Mouse (Mus musculus): ENCODE results near the gene 2610028H24Rik. TPM values are rescaled to one million over a fixed set of nuclear protein-coding genes. Genes with fewer than 3 reads are reported as not detected.

2610028H24Rik gene
- polyA plus RNA-seq, 1 experiment from 2014 or later: not detected

- Histone ChIP-seq H3K27me3 (ENCODE audit: insufficient read depth, low read length) (no peaks in the 10 kb centered on the region), H3K9me3 (ENCODE audit: low read length) (no peaks in the 10 kb centered on the region), H3K9ac (replicated peaks) (no peak overlapping the region), H3K27ac (ENCODE audit: low read depth) (no peak overlapping the region), H3K36me3 (replicated peaks; ENCODE audit: insufficient read depth, low read length) (peaks cover 85% of the 10 kb centered on the region), H3K4me3 (ENCODE audit: low read depth, low read length) (no peak overlapping the region), H3K4me1 (ENCODE audit: insufficient read depth) (no peaks in the 10 kb centered on the region), H3K4me2 (ENCODE audit: low read depth, low read length) (no peak overlapping the region)
- WGBS (ENCODE audit: insufficient replicate concordance): 81% methylated on average over 6 of the region's 6 CpGs
- no peak for DNase-seq
- TF ChIP-seq EP300 (IDR thresholded peaks at IDR 0.05; ENCODE audit: low read depth) (no peak), CTCF (IDR thresholded peaks at IDR 0.05; ENCODE audit: low read depth) (no peak)
- no peak for ATAC-seq
Observed at GRCm38 (mm10) chr10:76481480-76481879, 32.6 kb downstream of the 2610028H24Rik start.

GRCm38 (mm10) chr10:76486302-76486701, 37.4 kb downstream of the 2610028H24Rik start:
- no peak for ATAC-seq
- no peak for DNase-seq
- Histone ChIP-seq H3K4me1 (ENCODE audit: insufficient read depth) (no peaks in the 10 kb centered on the region), H3K9ac (replicated peaks) (no peak overlapping the region), H3K9me3 (ENCODE audit: low read length) (no peaks in the 10 kb centered on the region), H3K36me3 (replicated peaks; ENCODE audit: insufficient read depth, low read length) (peaks cover 87% of the 10 kb centered on the region), H3K4me3 (ENCODE audit: low read depth, low read length) (no peak overlapping the region), H3K4me2 (ENCODE audit: low read depth, low read length) (no peak overlapping the region), H3K27me3 (ENCODE audit: insufficient read depth, low read length) (no peaks in the 10 kb centered on the region), H3K27ac (ENCODE audit: low read depth) (no peak overlapping the region)
- TF ChIP-seq EP300 (IDR thresholded peaks at IDR 0.05; ENCODE audit: low read depth) (no peak), CTCF (IDR thresholded peaks at IDR 0.05; ENCODE audit: low read depth) (no peak)
- 59% methylated on average over 2 of the region's 2 CpGs for WGBS (ENCODE audit: insufficient replicate concordance)

GRCm38 (mm10) chr10:76488265-76488664, 39.4 kb downstream of the 2610028H24Rik start:
- Histone ChIP-seq H3K27ac (ENCODE audit: low read depth) (0 out of 2 replicates have a peak overlapping the region, but pooled peaks have one; percentile 16), H3K4me3 (ENCODE audit: low read depth, low read length) (no peak overlapping the region), H3K36me3 (replicated peaks; ENCODE audit: insufficient read depth, low read length) (peaks cover 84% of the 10 kb centered on the region), H3K4me1 (ENCODE audit: insufficient read depth) (no peaks in the 10 kb centered on the region), H3K9ac (replicated peaks) (no peak overlapping the region), H3K4me2 (ENCODE audit: low read depth, low read length) (no peak overlapping the region), H3K27me3 (ENCODE audit: insufficient read depth, low read length) (no peaks in the 10 kb centered on the region), H3K9me3 (ENCODE audit: low read length) (no peaks in the 10 kb centered on the region)
- WGBS (ENCODE audit: insufficient replicate concordance): 42% methylated on average over 8 of the region's 8 CpGs
- TF ChIP-seq EP300 (IDR thresholded peaks at IDR 0.05; ENCODE audit: low read depth) (no peak), CTCF (IDR thresholded peaks at IDR 0.05; ENCODE audit: low read depth) (no peak)
- ATAC-seq (peak; percentile 58), DNase-seq (no peak)

GRCm38 (mm10) chr10:76489205-76489604, 40.3 kb downstream of the 2610028H24Rik start:
- H3K4me2 ChIP-seq (ENCODE audit: low read depth, low read length): no peak overlapping the region
- H3K4me1 ChIP-seq (ENCODE audit: insufficient read depth): no peaks in the 10 kb centered on the region
- no peak for TF ChIP-seq CTCF (IDR thresholded peaks at IDR 0.05; ENCODE audit: low read depth)
- TF ChIP-seq EP300 (IDR thresholded peaks at IDR 0.05; ENCODE audit: low read depth): no peak
- DNase-seq (no peak), ATAC-seq (no peak)
- no peak overlapping the region for H3K9ac ChIP-seq (replicated peaks)
- H3K9me3 ChIP-seq (ENCODE audit: low read length): no peaks in the 10 kb centered on the region
- H3K36me3 ChIP-seq (replicated peaks; ENCODE audit: insufficient read depth, low read length): peaks cover 84% of the 10 kb centered on the region
- H3K27me3 ChIP-seq (ENCODE audit: insufficient read depth, low read length): no peaks in the 10 kb centered on the region
- WGBS (ENCODE audit: insufficient replicate concordance): 66% methylated on average over 15 of the region's 15 CpGs
- H3K4me3 ChIP-seq (ENCODE audit: low read depth, low read length): no peak overlapping the region
- no peak overlapping the region for H3K27ac ChIP-seq (ENCODE audit: low read depth)

GRCm38 (mm10) chr10:76493527-76493926, 44.6 kb downstream of the 2610028H24Rik start:
- no peak for TF ChIP-seq EP300 (IDR thresholded peaks at IDR 0.05; ENCODE audit: low read depth)
- peak; percentile 21; the same call in 1 of the 2 replicates for TF ChIP-seq CTCF (IDR thresholded peaks at IDR 0.05; ENCODE audit: low read depth)
- WGBS (ENCODE audit: insufficient replicate concordance): 46% methylated on average over 1 of the region's 1 CpGs
- DNase-seq (no peak), ATAC-seq (peak; percentile 59)
- no peaks in the 10 kb centered on the region for H3K27me3 ChIP-seq (ENCODE audit: insufficient read depth, low read length)
- no peaks in the 10 kb centered on the region for H3K4me1 ChIP-seq (ENCODE audit: insufficient read depth)
- H3K27ac ChIP-seq (ENCODE audit: low read depth): no peak overlapping the region
- no peak overlapping the region for H3K4me3 ChIP-seq (ENCODE audit: low read depth, low read length)
- peaks cover 75% of the 10 kb centered on the region for H3K36me3 ChIP-seq (replicated peaks; ENCODE audit: insufficient read depth, low read length)
- H3K9ac ChIP-seq (replicated peaks): no peak overlapping the region
- H3K9me3 ChIP-seq (ENCODE audit: low read length): no peaks in the 10 kb centered on the region
- H3K4me2 ChIP-seq (ENCODE audit: low read depth, low read length): no peak overlapping the region

GRCm38 (mm10) chr10:76495501-76495900, 46.6 kb downstream of the 2610028H24Rik start:
- ATAC-seq (no peak), DNase-seq (no peak)
- no peak overlapping the region for H3K9ac ChIP-seq (replicated peaks)
- no peaks in the 10 kb centered on the region for H3K9me3 ChIP-seq (ENCODE audit: low read length)
- no peak overlapping the region for H3K4me3 ChIP-seq (ENCODE audit: low read depth, low read length)
- no peaks in the 10 kb centered on the region for H3K4me1 ChIP-seq (ENCODE audit: insufficient read depth)
- no peaks in the 10 kb centered on the region for H3K27me3 ChIP-seq (ENCODE audit: insufficient read depth, low read length)
- 77% methylated on average over 6 of the region's 6 CpGs for WGBS (ENCODE audit: insufficient replicate concordance)
- H3K36me3 ChIP-seq (replicated peaks; ENCODE audit: insufficient read depth, low read length): peaks cover 76% of the 10 kb centered on the region
- H3K27ac ChIP-seq (ENCODE audit: low read depth): no peak overlapping the region
- no peak overlapping the region for H3K4me2 ChIP-seq (ENCODE audit: low read depth, low read length)
- no peak for TF ChIP-seq EP300 (IDR thresholded peaks at IDR 0.05; ENCODE audit: low read depth)
- TF ChIP-seq CTCF (IDR thresholded peaks at IDR 0.05; ENCODE audit: low read depth): no peak

GRCm38 (mm10) chr10:76496366-76496765, 47.5 kb downstream of the 2610028H24Rik start:
- Histone ChIP-seq H3K9me3 (ENCODE audit: low read length) (no peaks in the 10 kb centered on the region), H3K36me3 (replicated peaks; ENCODE audit: insufficient read depth, low read length) (peaks cover 75% of the 10 kb centered on the region), H3K27me3 (ENCODE audit: insufficient read depth, low read length) (no peaks in the 10 kb centered on the region), H3K4me3 (ENCODE audit: low read depth, low read length) (no peak overlapping the region), H3K27ac (ENCODE audit: low read depth) (no peak overlapping the region), H3K4me1 (ENCODE audit: insufficient read depth) (no peaks in the 10 kb centered on the region), H3K9ac (replicated peaks) (no peak overlapping the region), H3K4me2 (ENCODE audit: low read depth, low read length) (no peak overlapping the region)
- DNase-seq (no peak), ATAC-seq (no peak)
- 79% methylated on average over 7 of the region's 7 CpGs for WGBS (ENCODE audit: insufficient replicate concordance)
- no peak for TF ChIP-seq CTCF (IDR thresholded peaks at IDR 0.05; ENCODE audit: low read depth)
- TF ChIP-seq EP300 (IDR thresholded peaks at IDR 0.05; ENCODE audit: low read depth): no peak
